Mouse (Mus musculus): ENCODE results near the gene Xpo4.

GRCm38 (mm10) chr14:57556922-57557321 is 108.3 kb downstream of the Xpo4 start:
- TF ChIP-seq GATA1 (IDR thresholded peaks at IDR 0.05; ENCODE audit: low read length) = no peak
- TF ChIP-seq TAL1 (IDR thresholded peaks at IDR 0.05; ENCODE audit: low read length) = no peak

All from erythroblast, embryonic 14.5 days (primary cell).